8 mouse cellular contexts compared by ENCODE assay signal in the genomic region with DNA sequence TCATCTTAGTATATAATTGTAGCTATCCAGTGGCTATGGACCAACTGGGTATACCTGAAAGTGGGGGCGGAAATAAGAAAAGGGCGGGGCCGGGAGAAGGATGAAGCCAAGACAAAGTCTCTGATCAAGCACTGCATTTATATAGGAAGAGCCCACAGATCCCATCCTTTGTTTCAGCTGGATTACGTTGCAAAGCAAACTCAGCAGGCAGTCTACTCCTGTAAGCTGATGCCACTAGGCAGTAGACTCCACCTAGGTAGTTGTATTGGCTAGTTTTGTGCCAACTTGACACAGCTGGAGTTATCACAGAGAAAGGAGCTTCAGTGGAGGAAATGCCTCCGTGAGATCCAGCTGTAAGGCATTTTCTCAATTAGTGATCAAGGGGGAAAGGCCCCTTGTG. TPM values are rescaled to one million over a fixed set of nuclear protein-coding genes. Genes with fewer than 3 reads are reported as not detected.
DNase-seq lines count a peak whose midpoint lies in the region; ATAC-seq and TF ChIP-seq lines count a peak whose summit lies in the region.
"Not testable (repeated sequence)": the region's sequence is repeated elsewhere in the genome, so short reads cannot be mapped to it uniquely, and the experiment has no call there.

No protein-coding gene starts in this region.

- not testable (repeated sequence) for TF ChIP-seq CTCF in forebrain, postnatal 0 days (IDR thresholded peaks at IDR 0.05; ENCODE audit: low read depth)

- H3K27me3 ChIP-seq in embryonic facial prominence, embryonic 14.5 days (replicated peaks; ENCODE audit: control insufficient read depth, insufficient read depth, low read length); forebrain, postnatal 0 days (ENCODE audit: insufficient read depth, low read length); hindbrain, embryonic 16.5 days (replicated peaks; ENCODE audit: control insufficient read depth, insufficient read depth, low read length); midbrain, embryonic 15.5 days (replicated peaks): not testable (repeated sequence)

- H3K4me3 ChIP-seq in embryonic facial prominence, embryonic 14.5 days (ENCODE audit: low read depth, low read length); forebrain, postnatal 0 days (ENCODE audit: low read depth, low read length); hindbrain, embryonic 16.5 days (ENCODE audit: low read length); midbrain, embryonic 15.5 days: not testable (repeated sequence)

- not testable (repeated sequence) for H3K4me1 ChIP-seq in embryonic facial prominence, embryonic 14.5 days (ENCODE audit: control insufficient read depth, insufficient read depth, low read length); forebrain, postnatal 0 days (ENCODE audit: insufficient read depth); hindbrain, embryonic 16.5 days (ENCODE audit: control insufficient read depth, insufficient read depth, low read depth, low read length); midbrain, embryonic 15.5 days

- H3K4me2 ChIP-seq in embryonic facial prominence, embryonic 14.5 days (ENCODE audit: low read depth, low read length); forebrain, postnatal 0 days (ENCODE audit: low read depth); hindbrain, embryonic 16.5 days (ENCODE audit: low read length); midbrain, embryonic 15.5 days: not testable (repeated sequence)

- not testable (repeated sequence) for H3K27ac ChIP-seq in embryonic facial prominence, embryonic 14.5 days (replicated peaks; ENCODE audit: low read depth, low read length); forebrain, postnatal 0 days (ENCODE audit: low read depth, low read length); hindbrain, embryonic 16.5 days (ENCODE audit: low read depth, low read length); midbrain, embryonic 15.5 days

- H3K9ac ChIP-seq in embryonic facial prominence, embryonic 14.5 days (ENCODE audit: low read depth, low read length); forebrain, postnatal 0 days; hindbrain, embryonic 16.5 days (ENCODE audit: low read depth, low read length); midbrain, embryonic 15.5 days: not testable (repeated sequence)

- peaks cover 11% of the 10 kb centered on the region; the same call in 1 of the 2 replicates for H3K36me3 ChIP-seq in embryonic facial prominence, embryonic 14.5 days (ENCODE audit: control insufficient read depth, insufficient read depth, low read length)
- peaks cover 32% of the 10 kb centered on the region for H3K36me3 ChIP-seq in forebrain, postnatal 0 days (ENCODE audit: insufficient read depth)
- peaks cover 16% of the 10 kb centered on the region for H3K36me3 ChIP-seq in hindbrain, embryonic 16.5 days (ENCODE audit: control insufficient read depth, insufficient read depth, low read length)
- H3K36me3 ChIP-seq in midbrain, embryonic 15.5 days (replicated peaks), result peaks cover 20% of the 10 kb centered on the region

- H3K9me3 ChIP-seq in embryonic facial prominence, embryonic 14.5 days (ENCODE audit: control insufficient read depth, low read length); forebrain, postnatal 0 days (ENCODE audit: low read length); hindbrain, embryonic 16.5 days (ENCODE audit: control insufficient read depth, low read length); midbrain, embryonic 15.5 days: not testable (repeated sequence)

- WGBS in embryonic facial prominence, embryonic 14.5 days, result 31% methylated on average over 5 of the region's 5 CpGs
- WGBS in forebrain, postnatal 0 days, result 38% methylated on average over 5 of the region's 5 CpGs
- 43% methylated on average over 5 of the region's 5 CpGs for WGBS in hindbrain, embryonic 16.5 days
- 34% methylated on average over 5 of the region's 5 CpGs for WGBS in midbrain, embryonic 15.5 days

- DNase-seq in ES-CJ7 (ENCODE audit: low read depth, low spot score) (peak; percentile 68), R1 (ENCODE audit: low read depth, low spot score) (peak; percentile 48), ZHBTc4 (ENCODE audit: low read depth, low spot score) (peak; percentile 30)
- DNase-seq in embryonic facial prominence, embryonic 14.5 days (ENCODE audit: low spot score), result peak; percentile 12
- not testable (repeated sequence) for DNase-seq in forebrain, postnatal 0 days
- DNase-seq in heart, adult 11 months, result peak; percentile 2

- peak; percentile 55; the same call in 1 of the 2 replicates for ATAC-seq in embryonic facial prominence, embryonic 14.5 days (ENCODE audit: low read depth)
- peak; percentile 8; the same call in 1 of the 2 replicates for ATAC-seq in forebrain, postnatal 0 days
- 0 out of 2 replicates have a peak, but pooled peaks have one; percentile 21 for ATAC-seq in hindbrain, embryonic 16.5 days
- ATAC-seq in midbrain, embryonic 15.5 days (replicated peaks), result peak; percentile 19; the same call in 1 of the 2 replicates

RNA-seq across cellular contexts. Expression of a gene that starts 6.0 kb away (rescaled TPM):
- polyA plus RNA-seq in embryonic facial prominence, embryonic 14.5 days (2014; fragmentation: Nextera tagmentation; extraction: Ambion mirVana), result 67.4 and 79.9 TPM in 2 replicates
- total RNA-seq in forebrain, postnatal 0 days (2014; rRNA removed), result 43.9 and 84.0 TPM in 2 replicates
- polyA plus RNA-seq in forebrain, postnatal 0 days (2015; fragmentation: Nextera tagmentation; extraction: Ambion mirVana), result 47.5 and 48.8 TPM in 2 replicates
- 40.4 and 40.8 TPM in 2 replicates for polyA plus RNA-seq in hindbrain, embryonic 16.5 days (2015; fragmentation: Nextera tagmentation; extraction: Ambion mirVana)
- 39.6 and 48.3 TPM in 2 replicates for polyA plus RNA-seq in midbrain, embryonic 15.5 days (2015; fragmentation: Nextera tagmentation; extraction: Ambion mirVana)

RNA-seq across cellular contexts. Expression of a gene that starts 56.6 kb away (rescaled TPM):
- polyA plus RNA-seq in embryonic facial prominence, embryonic 14.5 days (2014; fragmentation: Nextera tagmentation; extraction: Ambion mirVana), result 16.3 and 17.9 TPM in 2 replicates
- 107 and 110 TPM in 2 replicates for total RNA-seq in forebrain, postnatal 0 days (2014; rRNA removed)
- 72.4 and 90.1 TPM in 2 replicates for polyA plus RNA-seq in forebrain, postnatal 0 days (2015; fragmentation: Nextera tagmentation; extraction: Ambion mirVana)
- 103 and 108 TPM in 2 replicates for polyA plus RNA-seq in hindbrain, embryonic 16.5 days (2015; fragmentation: Nextera tagmentation; extraction: Ambion mirVana)
- 110 and 114 TPM in 2 replicates for polyA plus RNA-seq in midbrain, embryonic 15.5 days (2015; fragmentation: Nextera tagmentation; extraction: Ambion mirVana)
